Mouse (Mus musculus) lung, adult 10 weeks (tissue): ENCODE results near the gene Nme3. TPM values are rescaled to one million over a fixed set of nuclear protein-coding genes. Genes with fewer than 3 reads are reported as not detected.

Experiments used
- polyA plus RNA-seq: library from polyadenylated mRNA; stranded (reverse); fragments of 350-450 nt; fragmentation: Illumina TruSeq; extraction: RNeasy Lipid Tissue Mini Kit (QIAGEN cat#74804); gene quantifications from one replicate; pipeline ENCODE4 v1.2.3, GENCODE M21; 2014; ENCODE audit warnings: low read depth, low replicate concordance; ENCODE audit not compliant: insufficient read depth

The Nme3 gene
- polyA plus RNA-seq, result 65.8 TPM

DNA sequence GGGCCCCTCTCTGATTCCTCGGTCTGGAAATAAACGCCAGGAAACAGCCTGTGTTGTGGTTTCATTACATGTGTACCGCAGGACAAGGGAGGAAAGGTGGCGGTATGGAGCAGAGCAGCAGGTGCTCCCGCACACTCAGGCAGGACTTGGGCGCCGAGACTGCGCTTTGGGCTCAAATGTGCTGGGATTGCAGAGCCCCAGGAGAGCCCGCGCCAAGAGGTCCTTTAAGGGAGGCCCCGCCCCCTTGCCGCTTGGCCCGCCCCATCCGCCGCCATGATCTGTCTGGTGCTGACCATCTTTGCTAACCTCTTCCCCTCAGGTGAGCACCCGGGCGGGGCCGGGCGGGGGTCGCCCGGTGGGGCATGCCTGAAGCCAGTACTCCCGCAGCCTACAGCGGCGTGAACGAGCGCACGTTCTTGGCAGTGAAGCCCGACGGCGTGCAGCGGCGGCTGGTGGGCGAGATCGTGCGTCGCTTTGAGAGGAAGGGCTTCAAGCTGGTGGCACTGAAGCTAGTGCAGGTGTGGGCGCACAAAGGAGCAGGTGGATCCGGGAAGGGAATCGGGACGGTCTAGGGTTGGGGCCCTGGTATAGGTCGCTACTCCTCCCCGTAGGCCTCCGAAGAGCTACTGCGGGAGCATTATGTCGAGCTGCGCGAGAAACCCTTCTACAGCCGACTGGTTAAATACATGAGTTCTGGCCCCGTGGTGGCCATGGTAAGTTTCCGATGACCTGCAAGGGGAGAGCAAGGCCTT, at the start of gene Nme3:
Nme3 (plus strand) TSS at position 260 of the 752 bp plus-strand sequence.

GRCm38 (mm10) chr17:24850065-24850772, 46.1 kb upstream of the Nme3 start, which contains the start of gene Fahd1:
Fahd1 (minus strand) TSS chr17:24850364.

GRCm38 (mm10) chr17:24865776-24866175, 30.5 kb upstream of the Nme3 start, which contains the start of gene Igfals:
Igfals (plus strand) TSS chr17:24865997.

GRCm38 (mm10) chr17:24886134-24886931, 10.0 kb upstream of the Nme3 start, which contains the start of the genes Nubp2 and Spsb3:
Nubp2 (minus strand) TSS chr17:24886349.
Spsb3 (plus strand) TSS chr17:24886643.

DNA sequence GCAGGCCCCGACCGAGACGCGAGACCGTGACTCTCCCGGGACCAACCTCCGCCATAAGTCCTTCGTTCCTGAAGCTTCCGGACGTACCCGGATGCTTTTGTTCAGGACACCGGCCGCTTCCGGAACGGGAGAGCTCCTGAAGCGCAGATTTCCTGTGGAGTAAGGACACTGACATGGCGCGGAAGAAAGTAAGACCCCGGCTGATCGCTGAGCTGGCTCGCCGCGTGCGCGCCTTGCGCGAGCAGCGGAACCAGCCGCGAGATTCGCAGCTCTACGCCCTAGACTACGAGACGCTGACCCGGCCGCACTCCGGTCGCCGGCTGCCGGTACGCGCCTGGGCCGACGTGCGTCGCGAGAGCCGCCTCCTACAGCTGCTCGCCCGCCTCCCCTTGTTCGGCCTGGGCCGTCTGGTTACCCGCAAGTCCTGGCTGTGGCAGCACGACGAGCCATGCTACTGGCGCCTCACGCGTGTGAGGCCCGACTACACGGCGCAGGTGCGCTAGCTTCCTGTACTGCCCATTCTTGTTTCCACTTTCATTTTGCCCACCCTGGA, 1.2 kb upstream of the Nme3 start, which contains the start of the genes Eme2 and Mrps34:
Eme2 (minus strand) TSS at position 93 of the 553 bp plus-strand sequence.
Mrps34 (plus strand) TSS at position 122 of the 553 bp plus-strand sequence.

GRCm38 (mm10) chr17:24936259-24937237, 40.2 kb downstream of the Nme3 start, which contains the start of gene Mapk8ip3:
Mapk8ip3 (minus strand) TSS chr17:24936977.

Other genes starting within 250 kb of the Nme3 start
- 287 TPM for gene Slc9a3r2, start 246.2 kb upstream of the Nme3 start, polyA plus RNA-seq
- gene Npw, start 238.0 kb upstream of the Nme3 start, polyA plus RNA-seq, result 29.8 TPM
- 17.1 TPM for gene Zfp598, start 226.8 kb upstream of the Nme3 start, polyA plus RNA-seq
- 0.15 TPM for gene Syngr3, start 206.5 kb upstream of the Nme3 start, polyA plus RNA-seq
- gene Gfer, start 200.3 kb upstream of the Nme3 start, polyA plus RNA-seq, result 16.3 TPM
- gene Noxo1, start 200.3 kb upstream of the Nme3 start, polyA plus RNA-seq, result 5.1 TPM
- 18.7 TPM for gene Tbl3, start 188.8 kb upstream of the Nme3 start, polyA plus RNA-seq
- gene Rnf151, start 178.4 kb upstream of the Nme3 start, polyA plus RNA-seq, result not detected
- gene Rps2, start 178.4 kb upstream of the Nme3 start, polyA plus RNA-seq, result 1,101 TPM
- gene Ndufb10, start 172.0 kb upstream of the Nme3 start, polyA plus RNA-seq, result 263 TPM
- 1.8 TPM for gene Rpl3l, start 168.7 kb upstream of the Nme3 start, polyA plus RNA-seq
- 138 TPM for gene Msrb1, start 159.9 kb upstream of the Nme3 start, polyA plus RNA-seq
- gene Hs3st6, start 143.5 kb upstream of the Nme3 start, polyA plus RNA-seq, result 4.0 TPM
- not detected for gene Meiob, start 92.2 kb upstream of the Nme3 start, polyA plus RNA-seq
- 45.6 TPM for gene Hagh, start 56.4 kb upstream of the Nme3 start, polyA plus RNA-seq
- 9.0 TPM for gene Fahd1, start 46.1 kb upstream of the Nme3 start, polyA plus RNA-seq
- 1.3 TPM for gene Igfals, start 30.5 kb upstream of the Nme3 start, polyA plus RNA-seq
- 28.8 TPM for gene Nubp2, start 10.2 kb upstream of the Nme3 start, polyA plus RNA-seq
- 25.7 TPM for gene Spsb3, start 9.9 kb upstream of the Nme3 start, polyA plus RNA-seq
- 8.2 TPM for gene Eme2, start 1.4 kb upstream of the Nme3 start, polyA plus RNA-seq
- gene Mrps34, start 1.4 kb upstream of the Nme3 start, polyA plus RNA-seq, result 47.3 TPM
- 16.0 TPM for gene Mapk8ip3, start 40.5 kb downstream of the Nme3 start, polyA plus RNA-seq
- 12.6 TPM for gene Jpt2, start 64.2 kb downstream of the Nme3 start, polyA plus RNA-seq
- gene Cramp1l, start 119.3 kb downstream of the Nme3 start, polyA plus RNA-seq, result 3.6 TPM
- gene Ift140, start 119.6 kb downstream of the Nme3 start, polyA plus RNA-seq, result 6.4 TPM
- 141 TPM for gene Tmem204, start 187.1 kb downstream of the Nme3 start, polyA plus RNA-seq
- gene Telo2, start 219.5 kb downstream of the Nme3 start, polyA plus RNA-seq, result 11.7 TPM
- gene Ptx4, start 224.3 kb downstream of the Nme3 start, polyA plus RNA-seq, result not detected
- 13.7 TPM for gene Clcn7, start 236.9 kb downstream of the Nme3 start, polyA plus RNA-seq